Mouse (Mus musculus) megakaryocyte, adult 5-6 weeks (primary cell): Measurements from ENCODE around the gene Fam107b. TPM values are rescaled to one million over a fixed set of nuclear protein-coding genes. Genes with fewer than 3 reads are reported as not detected.
A peak's percentile ranks its signal among the peaks of the same experiment; 100 is the strongest.

Source experiments
- ATAC-seq: 2 replicates; pipeline ENCODE4 v1.8.0; 2016; ENCODE audit warnings: mild to moderate bottlenecking, inconsistent platforms; ENCODE audit not compliant: poor library complexity, severe bottlenecking
- total RNA-seq, 2 experiments: library from RNA; stranded (forward) in 1 of 2; stranded (reverse) in 1 of 2; fragments of 153-499, 151-499 nt in 1 of 2; fragments of 221-1000, 200-1000 nt in 1 of 2; gene quantifications; 2 replicates each; pipeline versions ENCODE4 v1.2.3 to v1.2.4; 2015 to 2017

Fam107b gene
- total RNA-seq, 2 experiments from 2014 or later: 805 to 930 TPM

- no peak for ATAC-seq
These were observed 32.9 kb downstream of the Fam107b start for GRCm38 (mm10) chr2:3603181-3603580.

- ATAC-seq: no peak
These were observed 38.9 kb downstream of the Fam107b start for GRCm38 (mm10) chr2:3608868-3609854.

DNA sequence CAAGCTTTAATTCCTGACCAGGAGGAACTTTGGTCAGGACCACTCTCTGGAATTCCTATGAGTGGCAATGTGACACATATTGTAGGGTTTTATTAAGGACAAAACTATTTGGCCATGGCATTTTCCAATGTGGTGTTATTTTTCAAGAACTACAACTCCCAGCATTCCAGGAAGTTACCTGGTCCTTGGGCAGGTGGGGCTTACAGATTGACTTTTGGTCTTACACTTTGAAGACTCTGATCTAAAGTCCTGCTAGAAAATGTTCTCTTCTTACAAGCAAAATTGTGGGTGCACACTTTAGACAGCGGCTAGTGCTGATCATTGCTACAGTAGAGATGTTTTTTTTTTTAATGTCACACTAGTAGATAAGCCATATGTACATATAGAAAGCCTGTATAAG, 48.2 kb downstream of the Fam107b start:
- no peak for ATAC-seq

DNA sequence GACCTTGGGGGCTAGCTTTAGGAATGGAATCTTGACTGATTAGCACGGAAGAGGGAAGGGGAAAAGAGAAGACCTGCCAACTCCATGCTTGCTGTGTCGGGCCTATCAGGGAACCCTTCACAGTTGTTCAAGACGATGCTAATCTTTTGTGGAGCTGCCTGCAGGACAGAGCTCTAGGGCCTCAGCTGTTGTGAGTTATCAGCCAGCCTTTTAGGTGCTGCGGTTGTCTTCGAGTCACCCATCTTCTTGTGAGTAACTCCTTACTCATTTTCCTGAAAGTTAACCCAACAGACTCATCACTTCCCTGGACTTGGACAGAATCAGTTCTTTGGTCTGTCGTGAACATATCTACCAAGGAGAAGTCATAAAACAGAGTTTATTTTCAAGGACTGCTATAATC, 51.3 kb downstream of the Fam107b start:
- 0 out of 2 replicates have a peak, but pooled peaks have one; percentile 6 for ATAC-seq

DNA sequence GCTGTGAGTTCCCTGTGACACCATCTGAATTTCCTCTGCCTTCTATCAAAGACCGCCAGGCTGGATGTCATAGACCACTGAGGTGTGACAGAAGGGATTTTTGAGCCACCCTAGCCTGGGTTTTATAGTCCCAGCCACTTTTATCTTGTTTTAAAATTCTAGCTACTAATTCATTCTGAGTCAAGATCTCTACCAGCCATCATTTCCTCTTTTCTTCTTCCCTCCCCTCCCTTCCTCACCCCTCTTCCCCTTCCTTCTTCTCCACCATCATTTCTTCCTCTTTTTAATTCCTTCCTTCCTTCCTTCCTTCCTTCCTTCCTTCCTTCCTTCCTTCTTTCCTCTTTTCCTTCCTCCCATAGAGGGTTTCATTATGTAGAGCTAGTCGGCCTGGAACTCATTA, 51.9 kb downstream of the Fam107b start:
- ATAC-seq: peak; percentile 57

GRCm38 (mm10) chr2:3623207-3623980, 53.1 kb downstream of the Fam107b start:
- ATAC-seq: peak; percentile 54

DNA sequence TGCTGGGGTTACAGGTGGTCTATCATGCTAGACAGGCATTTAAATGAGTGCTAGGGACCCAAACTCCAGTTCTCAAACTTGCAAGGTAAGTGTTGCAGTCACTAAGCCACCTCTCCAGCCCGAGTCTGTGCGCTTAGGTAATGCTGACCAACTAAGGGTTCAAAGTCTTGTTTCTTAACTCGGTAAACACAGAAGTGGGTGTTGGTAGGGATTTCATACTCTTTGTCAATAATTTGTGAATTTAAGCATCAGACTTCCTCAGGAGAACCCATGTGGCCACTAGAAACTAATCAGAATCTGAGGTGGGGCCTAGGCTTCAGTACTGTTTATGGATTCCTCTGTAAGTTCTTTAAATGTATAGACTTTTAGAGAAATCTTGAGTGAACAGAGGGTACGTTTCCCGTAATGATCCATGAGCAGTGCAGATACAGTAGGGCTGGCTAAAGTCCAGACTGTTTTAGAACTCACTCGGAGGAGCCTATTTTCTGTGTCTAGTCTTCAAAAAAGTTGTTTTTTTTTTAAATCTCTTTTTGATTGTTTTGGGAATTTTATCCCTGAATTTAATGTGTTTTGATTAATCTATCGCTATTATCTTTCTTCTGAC, 53.8 kb downstream of the Fam107b start:
- ATAC-seq: peak; percentile 67

DNA sequence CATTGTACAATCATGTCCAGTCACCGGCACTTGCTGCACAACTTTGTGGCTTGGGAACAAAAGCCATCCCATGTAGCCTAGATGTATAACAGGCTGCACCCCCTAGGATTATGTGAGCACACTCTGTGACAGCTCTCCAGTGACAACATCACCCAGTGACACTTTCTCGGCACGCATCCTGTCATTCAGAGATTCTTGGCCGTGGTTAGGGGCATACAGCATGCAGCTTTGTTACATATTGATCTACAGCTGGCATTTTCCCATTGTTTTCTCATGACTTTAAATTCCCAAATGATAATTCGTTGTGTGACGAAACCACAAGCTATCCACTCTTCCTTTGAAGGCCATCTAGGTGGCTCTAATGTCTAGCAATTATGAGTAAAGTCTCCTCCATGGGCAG, 58.8 kb downstream of the Fam107b start:
- ATAC-seq: no peak

GRCm38 (mm10) chr2:3629741-3630140, 59.5 kb downstream of the Fam107b start:
- ATAC-seq: no peak

DNA sequence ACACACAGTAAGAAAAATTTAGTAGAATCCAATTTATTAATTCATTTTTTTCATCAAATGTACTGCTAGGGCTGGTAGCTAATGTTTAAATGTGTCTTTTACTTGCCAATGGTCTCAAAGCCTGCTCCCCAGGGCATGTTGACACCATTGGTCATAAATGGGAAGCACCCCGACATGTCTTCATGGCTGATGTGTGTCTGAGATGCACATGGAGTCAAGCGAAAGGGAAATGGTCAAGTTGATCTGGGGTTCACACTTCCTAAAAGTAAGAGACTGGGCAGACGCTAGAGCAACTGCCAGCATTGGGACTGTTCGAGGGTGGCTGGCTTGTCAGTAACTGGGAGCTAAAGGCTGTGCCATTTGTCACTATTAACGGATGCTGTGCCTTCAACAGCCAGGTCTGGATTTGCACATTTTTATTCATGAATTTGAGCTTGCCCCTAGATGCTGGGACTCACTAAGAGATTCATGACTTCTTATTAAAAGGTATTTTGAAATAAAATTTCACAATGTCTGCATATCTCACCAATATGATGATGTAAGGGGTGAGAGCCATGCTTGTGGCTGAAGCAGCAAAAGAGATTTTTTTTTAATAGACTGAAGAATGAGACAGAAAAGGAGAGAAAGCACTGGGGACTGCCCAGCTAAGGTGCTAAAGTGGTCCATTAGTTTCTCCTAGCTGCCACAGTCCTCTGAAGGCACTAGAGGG, 60.6 kb downstream of the Fam107b start:
- ATAC-seq: peak; percentile 94

- no peak for ATAC-seq
These were observed 62.8 kb downstream of the Fam107b start for GRCm38 (mm10) chr2:3633137-3633536.

GRCm38 (mm10) chr2:3636771-3637170, 66.5 kb downstream of the Fam107b start:
- ATAC-seq: no peak

- ATAC-seq: peak; percentile 56
These were observed 70.9 kb downstream of the Fam107b start for GRCm38 (mm10) chr2:3641001-3641770.

GRCm38 (mm10) chr2:3642949-3643348, 72.7 kb downstream of the Fam107b start:
- ATAC-seq: no peak

GRCm38 (mm10) chr2:3645741-3646140, 75.5 kb downstream of the Fam107b start:
- ATAC-seq: peak; percentile 75

DNA sequence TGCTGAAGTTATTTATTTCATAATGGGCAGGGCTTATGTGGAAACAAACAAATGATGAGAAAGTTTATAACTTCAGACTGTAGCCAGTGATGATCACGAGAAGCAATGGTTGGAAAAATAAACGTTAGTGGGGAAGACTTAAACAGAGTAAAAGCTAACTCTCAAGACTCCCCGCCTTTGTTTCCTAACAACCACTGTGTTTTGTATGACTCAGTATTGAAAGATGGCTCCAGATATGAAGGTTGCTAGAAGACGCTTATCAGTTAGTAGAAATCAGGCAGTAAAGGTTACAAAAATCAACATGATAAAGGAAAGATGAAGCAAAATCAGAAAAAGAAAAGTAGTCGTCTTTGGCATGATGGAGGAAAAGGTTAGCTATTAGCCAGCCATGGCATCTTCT, 78.9 kb downstream of the Fam107b start:
- ATAC-seq: no peak

DNA sequence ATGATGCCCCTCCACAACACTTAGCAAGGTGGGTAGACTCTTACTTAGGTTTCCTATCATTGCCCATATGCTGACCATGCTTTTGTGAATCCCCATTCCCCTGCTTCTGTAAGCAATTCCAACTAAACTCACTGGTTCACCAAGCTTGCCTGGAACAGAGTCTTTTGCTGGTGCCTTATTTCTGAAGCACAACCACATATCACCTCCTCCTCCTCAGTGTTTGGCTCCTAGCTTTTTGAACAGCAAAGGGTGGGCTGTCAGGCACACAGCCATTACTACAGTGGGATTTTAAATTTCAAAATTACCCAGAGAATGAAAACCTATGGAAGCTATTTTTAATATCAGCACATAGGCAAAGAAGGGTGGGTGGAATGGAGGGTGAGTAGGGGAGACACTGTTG, 84.3 kb downstream of the Fam107b start:
- no peak for ATAC-seq

GRCm38 (mm10) chr2:3656091-3656490, 85.8 kb downstream of the Fam107b start:
- no peak for ATAC-seq

DNA sequence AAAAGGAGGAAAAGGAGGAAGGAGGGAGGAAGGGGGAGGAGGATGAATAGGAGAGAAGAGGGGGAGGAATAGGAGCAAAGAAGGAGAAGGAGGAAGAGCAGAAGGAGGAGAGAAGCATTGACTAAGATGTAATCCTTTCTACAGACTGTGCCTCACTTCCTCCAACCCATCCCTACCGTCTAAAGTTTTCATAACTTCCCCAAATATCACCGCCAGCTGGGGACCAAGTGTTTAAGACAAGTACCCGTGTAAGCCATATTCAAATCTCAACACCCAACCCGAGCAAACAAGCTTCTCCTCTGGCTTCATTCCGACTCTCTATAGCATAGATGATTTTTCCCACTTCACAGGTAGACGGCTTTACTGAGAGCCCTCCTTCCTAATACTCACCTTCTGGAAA, 86.5 kb downstream of the Fam107b start:
- peak; percentile 47 for ATAC-seq

DNA sequence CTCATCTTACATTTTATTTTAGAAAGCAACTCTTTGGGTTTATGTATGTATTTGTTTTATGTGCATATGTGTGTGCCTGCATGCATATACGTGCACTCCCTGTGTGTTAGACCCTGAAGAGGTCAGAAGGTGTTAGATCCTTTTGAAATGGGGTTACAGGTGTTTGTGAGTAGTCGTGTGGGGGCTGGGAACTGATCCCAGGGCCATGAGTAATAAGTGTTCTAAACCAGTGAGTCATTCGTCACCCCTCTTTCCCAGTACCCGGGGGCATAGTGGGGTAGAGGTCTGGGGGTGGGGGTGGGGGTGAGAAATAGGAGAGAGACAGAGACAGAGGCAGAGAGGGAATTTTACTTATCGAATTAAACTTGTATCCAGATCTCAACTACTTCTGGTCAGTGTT, 87.1 kb downstream of the Fam107b start:
- ATAC-seq: no peak
